Mouse (Mus musculus): ENCODE results near the gene Pim1.
"Not testable (repeated sequence)": the region's sequence is repeated elsewhere in the genome, so short reads cannot be mapped to it uniquely, and the experiment has no call there.

DNA sequence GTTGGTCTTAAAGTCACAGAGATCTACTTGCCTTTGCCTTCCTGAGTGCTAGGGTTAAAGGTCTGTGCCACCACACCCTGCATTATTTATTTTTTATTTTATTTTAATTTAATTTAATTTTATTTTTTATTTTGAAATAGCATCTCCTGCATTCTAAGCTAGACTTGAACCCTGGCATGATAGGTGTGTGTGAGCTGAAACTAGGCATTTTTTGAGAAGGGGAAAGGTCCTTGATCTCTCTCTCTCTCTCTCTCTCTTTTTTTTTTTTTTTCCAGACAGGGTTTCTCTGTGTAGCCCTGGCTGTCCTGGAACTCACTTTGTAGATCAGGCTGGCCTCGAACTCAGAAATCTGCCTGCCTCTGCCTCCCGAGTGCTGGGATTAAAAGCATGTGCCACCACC is 8.4 kb downstream of the Pim1 start:
- TF ChIP-seq CTCF (conservative IDR thresholded peaks at IDR 0.05; ENCODE audit: low read length); NANOG (IDR thresholded peaks at IDR 0.05; ENCODE audit: borderline replicate concordance, low read length); POU5F1 (IDR thresholded peaks at IDR 0.05; ENCODE audit: borderline replicate concordance, low read length): not testable (repeated sequence)

Measured in E14TG2a.4 (cell line).